Mouse (Mus musculus): ENCODE measurements around the gene Nipsnap2.

GRCm38 (mm10) chr5:129744050-129744449 lies 19.2 kb downstream of the Nipsnap2 start:
- TF ChIP-seq CTCF (IDR thresholded peaks at IDR 0.05; ENCODE audit: low read depth) (no peak), EP300 (IDR thresholded peaks at IDR 0.05; ENCODE audit: low read depth) (no peak)

Measured in liver, postnatal 0 days (tissue).